Mouse (Mus musculus) lung, embryonic 16.5 days (tissue): ENCODE measurements around the gene Gm2a. TPM values are rescaled to one million over a fixed set of nuclear protein-coding genes. Genes with fewer than 3 reads are reported as not detected.

ENCODE experiments used
- ATAC-seq: fragments of 200-750 bp; cut with Nextera tagmentation; 2 replicates; pipeline ENCODE4 v1.8.0; 2017; ENCODE audit warnings: low read depth, mild to moderate bottlenecking, moderate library complexity
- H3K27ac ChIP-seq: fragments of 300-500 bp; sonication (generic); 2 replicates; pipeline ENCODE4 v1.5.1; 2014; ENCODE audit warnings: mild to moderate bottlenecking, control low read depth, low read length
- H3K27me3 ChIP-seq: fragments of 300-500 bp; sonication (generic); 2 replicates; pipeline ENCODE4 v1.6.1; 2014; ENCODE audit warnings: low read depth, low read length, mixed read lengths; ENCODE audit not compliant: control insufficient read depth, insufficient read depth
- H3K36me3 ChIP-seq: fragments of 300-500 bp; sonication (generic); 2 replicates; pipeline ENCODE4 v1.6.1; 2014; ENCODE audit warnings: low read length; ENCODE audit not compliant: control insufficient read depth, insufficient read depth
- H3K4me1 ChIP-seq: fragments of 300-500 bp; sonication (generic); replicated peaks from 2 replicates; pipeline ENCODE4 v1.6.1; 2014; ENCODE audit warnings: low read length, mixed read lengths; ENCODE audit not compliant: control insufficient read depth, insufficient read depth
- H3K4me2 ChIP-seq: fragments of 300-500 bp; sonication (generic); 2 replicates; pipeline ENCODE4 v1.6.1; 2014; ENCODE audit warnings: low read depth, low read length, control low read depth
- H3K4me3 ChIP-seq: fragments of 300-500 bp; sonication (generic); 2 replicates; pipeline ENCODE4 v1.5.1; 2014; ENCODE audit warnings: mild to moderate bottlenecking, low read length, control low read depth
- H3K9ac ChIP-seq: fragments of 300-500 bp; sonication (generic); 2 replicates; pipeline ENCODE4 v1.6.1; 2014; ENCODE audit warnings: low read length, control low read depth
- H3K9me3 ChIP-seq: fragments of 300-500 bp; sonication (generic); 2 replicates; pipeline ENCODE4 v1.6.1; 2016; ENCODE audit warnings: low read length; ENCODE audit not compliant: control insufficient read depth
- WGBS: fragments of 180-500 bp; shearing (Covaris S2); extraction: QIAGEN DNeasy Blood & Tissue Kit; methylation state at CpG from one replicate; pipeline ENCODE4 v1.1.7; 2014; 5-methylcytosine and 5-hydroxymethylcytosine counted together
- polyA plus RNA-seq: library from polyadenylated mRNA; unstranded; fragments of >200 nt; fragmentation: Nextera tagmentation; extraction: Ambion mirVana; gene quantifications from 2 replicates; pipeline ENCODE4 v1.2.1, GENCODE M21; 2015

Gene Gm2a
- polyA plus RNA-seq, 1 experiment from 2014 or later: 22.8 TPM

DNA sequence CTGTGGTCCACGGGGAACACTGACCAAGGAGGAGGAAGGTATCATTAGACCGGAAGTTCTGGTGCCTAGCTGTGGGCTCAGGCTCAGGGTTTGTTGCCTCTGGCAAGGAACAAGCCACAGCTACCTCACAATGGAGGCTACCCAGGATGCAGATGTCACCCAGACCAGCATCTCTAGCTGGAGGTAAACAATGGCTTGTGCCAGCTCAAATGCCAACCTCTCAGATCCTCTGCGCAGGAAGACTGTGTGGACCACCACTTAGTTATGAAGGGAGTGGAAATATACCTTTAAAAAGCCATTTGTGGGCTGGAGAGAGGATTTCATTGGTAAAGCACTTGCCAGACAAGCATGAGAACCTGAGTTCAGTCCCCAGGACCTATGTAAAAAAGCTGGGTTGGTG lies 53.7 kb downstream of the Gm2a start, which contains the start of gene Slc36a3:
Gene Slc36a3 (minus strand): TSS at position 101 of the 400 bp plus-strand sequence.
- H3K27ac ChIP-seq: no peak within 1 kb of the TSS
- WGBS: 71% methylated on average over 3 of the region's 3 CpGs
- H3K9me3 ChIP-seq: no peaks in the 10 kb centered on the region
- H3K4me2 ChIP-seq: no peak within 1 kb of the TSS
- no peak within 1 kb of the TSS for H3K4me3 ChIP-seq
- no peaks in the 10 kb centered on the region for H3K4me1 ChIP-seq
- no peaks in the 10 kb centered on the region for H3K36me3 ChIP-seq
- ATAC-seq: no peak
- no peaks in the 10 kb centered on the region for H3K27me3 ChIP-seq
- H3K9ac ChIP-seq: no peak within 1 kb of the TSS

DNA sequence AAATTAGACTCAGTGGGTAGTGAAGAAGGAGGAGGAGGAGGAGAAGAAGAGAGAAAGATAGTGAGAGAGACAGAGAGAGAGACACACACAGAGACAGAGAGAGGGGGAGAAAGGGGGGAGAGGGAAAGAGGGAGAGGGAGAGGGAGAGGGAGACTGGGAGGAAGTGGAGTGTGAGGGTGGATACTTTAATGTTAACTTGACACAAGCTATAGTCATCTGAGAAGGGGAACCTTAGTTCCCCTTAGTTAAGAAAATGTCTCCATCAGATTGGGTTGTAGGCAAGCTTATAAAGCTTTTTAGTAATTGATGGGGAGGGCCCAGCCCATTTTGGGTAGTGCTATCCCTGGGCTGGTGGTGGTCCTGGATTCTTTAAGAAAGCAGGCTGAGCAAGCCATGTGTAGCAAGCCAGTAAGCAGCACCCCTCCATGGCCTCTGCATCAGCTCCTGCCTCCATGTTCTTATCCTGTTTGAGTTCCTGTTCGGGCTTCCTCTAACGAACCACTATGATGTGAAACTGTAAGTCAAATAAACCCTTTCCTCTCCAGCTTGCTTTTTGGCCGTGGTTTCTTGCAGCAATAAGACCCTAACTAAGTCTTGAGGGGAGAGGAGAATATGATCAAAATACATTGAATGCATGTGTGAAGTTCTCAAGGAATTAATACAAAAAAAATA lies 56.6 kb downstream of the Gm2a start:
- no peak for ATAC-seq
- no peak overlapping the region for H3K4me2 ChIP-seq

DNA sequence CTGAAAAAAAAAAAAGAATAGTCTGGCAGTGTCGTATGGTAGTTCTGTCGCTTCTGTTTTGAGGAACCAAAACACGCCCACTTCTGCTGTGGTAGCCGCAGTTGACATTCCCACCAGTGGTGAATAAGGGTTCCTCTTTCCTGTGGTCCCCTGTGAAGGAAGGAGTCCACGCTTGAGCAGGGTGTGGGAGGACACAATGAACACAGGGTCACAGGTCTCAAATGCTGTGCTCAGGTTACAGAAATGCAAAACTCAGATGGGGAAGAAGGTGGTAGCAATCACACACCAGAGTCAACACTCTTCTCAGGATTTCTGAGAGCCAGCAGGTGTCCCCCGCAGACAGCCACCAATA lies 57.1 kb downstream of the Gm2a start:
- no peak overlapping the region for H3K27ac ChIP-seq
- H3K4me3 ChIP-seq: no peak overlapping the region
- H3K36me3 ChIP-seq: no peaks in the 10 kb centered on the region
- H3K27me3 ChIP-seq: no peaks in the 10 kb centered on the region
- no peak overlapping the region for H3K4me2 ChIP-seq
- no peak overlapping the region for H3K9ac ChIP-seq
- no peaks in the 10 kb centered on the region for H3K4me1 ChIP-seq
- WGBS: 60% methylated on average over 6 of the region's 6 CpGs
- ATAC-seq: no peak
- no peaks in the 10 kb centered on the region for H3K9me3 ChIP-seq

More for the DNA sequence above, 56.6 kb downstream of the Gm2a start:
- Histone ChIP-seq H3K27me3 (no peaks in the 10 kb centered on the region), H3K36me3 (no peaks in the 10 kb centered on the region), H3K9me3 (no peaks in the 10 kb centered on the region), H3K9ac (no peak overlapping the region), H3K27ac (no peak overlapping the region), H3K4me3 (no peak overlapping the region), H3K4me1 (no peaks in the 10 kb centered on the region)
- 25% methylated on average over 3 of the region's 3 CpGs for WGBS

DNA sequence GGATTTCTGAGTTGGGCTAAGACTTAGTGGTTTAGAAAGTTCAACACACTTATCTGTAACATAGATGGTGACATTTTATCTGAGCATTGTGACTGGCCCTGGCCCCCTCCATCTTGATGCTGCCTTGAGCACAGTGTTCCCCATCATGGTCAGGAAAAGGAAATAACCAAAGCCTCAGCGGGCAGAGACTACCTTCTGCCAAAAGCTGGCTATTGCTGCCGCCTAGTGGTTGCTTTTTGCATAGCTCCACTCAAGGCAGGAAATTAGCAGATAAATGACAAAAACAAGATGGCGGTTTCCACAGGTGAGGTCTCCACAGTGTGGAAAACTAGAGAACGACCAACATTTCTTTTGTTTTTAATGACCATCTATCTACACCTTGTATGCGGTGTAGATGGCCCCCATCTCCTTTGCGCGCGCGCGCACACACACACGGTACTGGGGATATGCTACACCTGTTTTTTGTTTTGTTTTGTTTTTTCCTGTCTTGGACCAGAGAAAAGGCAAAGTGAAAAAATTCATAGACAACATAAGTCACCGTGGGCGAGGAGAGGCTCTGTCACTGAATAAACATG lies 61.0 kb downstream of the Gm2a start:
- H3K9ac ChIP-seq: no peak overlapping the region
- no peak overlapping the region for H3K27ac ChIP-seq
- no peaks in the 10 kb centered on the region for H3K27me3 ChIP-seq
- no peak overlapping the region for H3K4me3 ChIP-seq
- no peak overlapping the region for H3K4me2 ChIP-seq
- H3K4me1 ChIP-seq: no peaks in the 10 kb centered on the region
- peak; percentile 43 for ATAC-seq
- no peaks in the 10 kb centered on the region for H3K9me3 ChIP-seq
- 52% methylated on average over 13 of the region's 13 CpGs for WGBS
- H3K36me3 ChIP-seq: no peaks in the 10 kb centered on the region

Other genes starting within 250 kb of the Gm2a start
- gene Lyrm7, start 237.2 kb upstream of the Gm2a start, polyA plus RNA-seq: 5.8 and 7.7 TPM in 2 replicates
- gene Hint1, start 231.7 kb upstream of the Gm2a start, polyA plus RNA-seq: 563 and 641 TPM in 2 replicates
- 181 and 202 TPM in 2 replicates for gene Gpx3, start 195.7 kb upstream of the Gm2a start, polyA plus RNA-seq
- 18.7 and 19.2 TPM in 2 replicates for gene Tnip1, start 135.2 kb upstream of the Gm2a start, polyA plus RNA-seq
- 406 and 415 TPM in 2 replicates for gene Anxa6, start 64.7 kb upstream of the Gm2a start, polyA plus RNA-seq
- 3.5 and 3.8 TPM in 2 replicates for gene Ccdc69, start 20.0 kb upstream of the Gm2a start, polyA plus RNA-seq
- gene Slc36a3, start 53.6 kb downstream of the Gm2a start, polyA plus RNA-seq: not detected in 2 replicates
- 8.8 and 9.6 TPM in 2 replicates for gene Slc36a2, start 87.0 kb downstream of the Gm2a start, polyA plus RNA-seq
- 2.2 and 3.2 TPM in 2 replicates for gene Slc36a1, start 106.2 kb downstream of the Gm2a start, polyA plus RNA-seq
- 0.49 and 0.68 TPM in 2 replicates for gene Fat2, start 238.4 kb downstream of the Gm2a start, polyA plus RNA-seq